Mouse (Mus musculus) C2C12 (cell line): ENCODE results near the gene Rfx2. TPM values are rescaled to one million over a fixed set of nuclear protein-coding genes. Genes with fewer than 3 reads are reported as not detected.

Experiments
- H3K27me3 ChIP-seq: one replicate; pipeline ENCODE4 v1.6.1; 2011; ENCODE audit not compliant: control insufficient read depth, insufficient read depth, insufficient read length
- H3K36me3 ChIP-seq: one replicate; pipeline ENCODE4 v1.6.1; 2011; ENCODE audit not compliant: control insufficient read depth, insufficient read depth
- H3K4me3 ChIP-seq: one replicate; pipeline ENCODE4 v1.5.1; 2011; ENCODE audit warnings: mild to moderate bottlenecking, control low read depth; ENCODE audit not compliant: poor library complexity, insufficient read depth, severe bottlenecking
- H3K79me2 ChIP-seq: one replicate; pipeline ENCODE4 v1.6.1; 2011; ENCODE audit not compliant: control insufficient read depth, insufficient read depth
- H3K79me3 ChIP-seq: one replicate; pipeline ENCODE4 v1.6.1; 2011; ENCODE audit warnings: low read depth, control low read depth
- H3ac ChIP-seq: one replicate; pipeline ENCODE3; 2011; ENCODE audit warnings: low read depth; ENCODE audit not compliant: control insufficient read depth, insufficient read length
- CEBPB ChIP-seq: IDR thresholded peaks from one replicate; pipeline ENCODE4 v1.6.1; 2011; ENCODE audit warnings: low read depth, mild to moderate bottlenecking, control low read depth, moderate library complexity
- CTCF ChIP-seq: IDR thresholded peaks from one replicate; pipeline ENCODE4 v1.5.1; 2011; ENCODE audit not compliant: control insufficient read depth, insufficient read depth, insufficient read length
- FOSL1 ChIP-seq: IDR thresholded peaks from one replicate; pipeline ENCODE4 v1.8.0; 2011; ENCODE audit warnings: mild to moderate bottlenecking, low read length; ENCODE audit not compliant: poor library complexity, insufficient read depth, severe bottlenecking
- MAX ChIP-seq: IDR thresholded peaks from one replicate; pipeline ENCODE4 v1.6.1; 2011; ENCODE audit warnings: mild to moderate bottlenecking, control low read depth
- MYOD1 ChIP-seq: IDR thresholded peaks from one replicate; pipeline ENCODE4 v1.6.1; 2011; ENCODE audit warnings: low read depth; ENCODE audit not compliant: control insufficient read depth, insufficient read length
- MYOG ChIP-seq: IDR thresholded peaks from one replicate; pipeline ENCODE4 v1.6.1; 2011; ENCODE audit not compliant: control insufficient read depth, insufficient read length; ENCODE audit errors: extremely low read depth
- USF1 ChIP-seq: IDR thresholded peaks from one replicate; pipeline ENCODE4 v1.6.1; 2011; ENCODE audit warnings: low read depth, mild to moderate bottlenecking, control low read depth, moderate library complexity
- polyA plus RNA-seq: library from polyadenylated mRNA; unstranded; fragments of >200 nt; fragmentation: generic; extraction: Trizol; gene quantifications from one replicate; pipeline ENCODE4 v1.2.1, GENCODE M21; 2012; ENCODE audit warnings: missing spikeins

The Rfx2 gene
- polyA plus RNA-seq, 1 experiment = 2.6 TPM

DNA sequence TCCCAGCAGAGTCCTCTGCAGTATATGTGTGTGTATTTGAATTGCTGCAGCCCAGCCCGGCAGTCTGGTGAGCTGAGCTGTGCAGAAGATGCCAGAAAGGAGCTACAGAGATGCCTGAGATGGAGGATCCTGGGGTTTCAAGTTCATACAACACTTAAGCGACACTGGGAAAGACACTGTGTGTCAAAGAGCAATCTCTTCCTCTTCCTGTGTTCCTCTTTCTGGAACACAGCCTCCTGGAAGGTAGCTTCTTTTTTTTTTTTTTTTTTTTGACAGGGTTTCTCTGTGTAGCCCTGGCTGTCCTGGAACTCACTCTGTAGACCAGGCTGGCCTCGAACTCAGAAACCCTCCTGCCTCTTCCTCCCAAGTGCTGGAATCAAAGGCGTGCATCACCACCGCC is 18.0 kb upstream of the Rfx2 start:
- Histone ChIP-seq H3K36me3 (no peaks in the 10 kb centered on the region), H3ac (no peak overlapping the region), H3K79me2 (no peaks in the 10 kb centered on the region), H3K27me3 (peaks cover 35% of the 10 kb centered on the region), H3K4me3 (no peak overlapping the region), H3K79me3 (no peaks in the 10 kb centered on the region)
- TF ChIP-seq CTCF (no peak), MYOG (no peak), FOSL1 (no peak), USF1 (no peak), MYOD1 (no peak), MAX (no peak), CEBPB (no peak)

DNA sequence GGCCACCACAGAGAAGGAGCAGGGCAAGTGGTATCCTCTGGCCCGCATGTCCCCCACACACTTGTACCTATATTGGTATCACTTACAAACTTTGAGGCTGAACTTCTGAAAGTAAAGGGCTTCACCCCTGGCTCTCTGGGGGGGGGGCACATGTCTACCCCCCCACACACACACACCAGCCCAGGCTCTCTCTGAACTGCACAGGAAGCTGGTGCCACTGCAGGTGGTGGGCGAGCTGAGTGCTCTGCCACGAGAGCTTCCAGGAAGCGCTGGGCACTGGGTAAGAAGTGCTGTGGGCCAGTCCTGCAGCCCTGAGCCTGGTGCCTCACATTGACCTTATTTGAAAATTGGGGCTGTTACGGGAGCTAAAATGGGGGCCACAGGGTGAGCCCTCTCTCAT is 12.9 kb upstream of the Rfx2 start:
- Histone ChIP-seq H3ac (no peak overlapping the region), H3K27me3 (peaks cover 47% of the 10 kb centered on the region), H3K79me3 (no peaks in the 10 kb centered on the region), H3K4me3 (no peak overlapping the region), H3K36me3 (no peaks in the 10 kb centered on the region), H3K79me2 (no peaks in the 10 kb centered on the region)
- no peak for TF ChIP-seq FOSL1
- TF ChIP-seq MAX = no peak
- TF ChIP-seq MYOD1 = no peak

DNA sequence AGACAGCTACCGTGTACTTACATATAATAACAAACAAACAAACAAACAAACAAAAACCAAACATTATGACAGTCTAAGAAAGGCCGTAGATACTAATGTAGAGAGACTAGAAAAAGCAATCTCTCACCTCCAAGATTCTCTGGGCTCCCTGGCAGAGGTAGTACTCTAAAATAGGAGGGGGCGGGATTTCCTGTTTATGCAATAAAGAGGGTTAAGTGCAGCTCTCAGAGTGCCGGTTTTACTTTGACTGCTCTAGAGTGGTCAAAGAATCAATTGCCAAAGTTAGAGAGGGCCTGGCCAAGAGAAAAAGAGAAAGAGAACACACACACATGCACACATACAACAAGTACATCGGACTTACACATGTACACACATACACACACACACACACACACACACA is 11.4 kb upstream of the Rfx2 start:
- H3K27me3 ChIP-seq = peaks cover 50% of the 10 kb centered on the region
- no peaks in the 10 kb centered on the region for H3K79me3 ChIP-seq
- H3K4me3 ChIP-seq = no peak overlapping the region
- TF ChIP-seq MYOD1 (no peak), FOSL1 (no peak), CTCF (no peak), MYOG (no peak), MAX (no peak), CEBPB (no peak), USF1 (no peak)
- no peaks in the 10 kb centered on the region for H3K79me2 ChIP-seq
- no peak overlapping the region for H3ac ChIP-seq
- H3K36me3 ChIP-seq = no peaks in the 10 kb centered on the region

DNA sequence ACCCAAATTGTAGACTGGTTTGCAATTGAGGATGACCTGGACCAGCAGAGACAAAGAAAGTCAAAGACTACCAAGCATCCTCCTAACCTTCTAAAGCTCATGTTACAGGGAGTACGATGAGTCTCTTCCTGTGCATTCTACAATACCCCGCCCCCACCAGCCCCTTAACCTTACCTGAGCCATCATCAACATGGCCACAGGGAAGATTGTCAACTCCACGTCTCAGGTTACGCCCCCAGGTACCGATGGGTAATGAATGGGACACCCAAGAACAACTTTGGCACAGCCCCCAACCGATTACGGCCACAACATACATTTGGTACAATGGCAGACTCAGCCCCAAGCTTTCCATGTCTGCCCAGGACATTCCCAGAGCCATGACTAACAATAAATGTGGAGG is 9.7 kb upstream of the Rfx2 start:
- Histone ChIP-seq H3K36me3 (no peaks in the 10 kb centered on the region), H3K79me2 (no peaks in the 10 kb centered on the region), H3ac (no peak overlapping the region), H3K27me3 (peaks cover 54% of the 10 kb centered on the region), H3K79me3 (no peaks in the 10 kb centered on the region), H3K4me3 (no peak overlapping the region)
- TF ChIP-seq MYOD1 = no peak
- no peak for TF ChIP-seq CTCF

DNA sequence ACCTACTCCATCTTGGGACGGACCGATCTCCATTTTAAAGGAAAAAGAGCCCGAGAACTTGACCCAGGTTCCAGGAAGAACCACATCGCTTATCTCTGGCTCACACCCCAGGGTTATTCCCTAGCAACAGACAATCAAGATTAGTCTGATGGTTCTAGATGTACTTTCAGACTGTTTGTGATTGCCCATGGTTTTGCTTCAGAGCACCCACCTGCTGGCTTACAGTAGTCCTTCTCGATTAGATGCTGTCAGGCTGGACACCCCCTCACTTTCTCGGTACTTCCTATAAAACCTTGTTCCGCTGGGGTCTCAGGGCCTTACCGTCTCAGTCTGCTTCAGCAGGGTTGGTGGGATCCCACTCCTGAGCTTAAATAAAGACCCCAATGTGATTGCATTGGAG is 5.5 kb upstream of the Rfx2 start:
- Histone ChIP-seq H3ac (no peak overlapping the region), H3K79me3 (no peaks in the 10 kb centered on the region), H3K27me3 (peaks cover 44% of the 10 kb centered on the region), H3K4me3 (no peak overlapping the region), H3K79me2 (no peaks in the 10 kb centered on the region), H3K36me3 (no peaks in the 10 kb centered on the region)
- TF ChIP-seq MYOG (no peak), CTCF (no peak), USF1 (no peak), MYOD1 (no peak), CEBPB (no peak), FOSL1 (no peak), MAX (no peak)

DNA sequence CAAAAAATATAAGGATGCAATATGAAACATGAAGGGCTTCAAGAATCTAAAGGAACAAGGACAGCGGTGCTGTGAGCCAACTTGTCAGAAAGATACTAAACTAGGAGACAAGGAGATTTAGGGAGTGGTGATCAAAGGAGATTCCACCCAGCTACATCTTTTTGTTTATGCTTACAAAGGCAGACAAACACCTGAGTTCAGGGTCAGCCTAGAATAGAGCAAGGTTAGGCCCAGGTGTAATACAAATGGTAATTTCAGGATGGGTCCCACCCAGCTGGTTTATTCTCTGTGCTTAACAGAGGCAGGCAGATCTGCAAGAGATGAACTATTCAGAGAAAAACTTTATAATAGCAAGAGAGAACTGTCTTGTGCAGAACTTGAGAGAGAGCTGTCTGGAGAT is 2.6 kb upstream of the Rfx2 start:
- TF ChIP-seq FOSL1 (no peak), MYOD1 (no peak)
- H3K79me2 ChIP-seq = no peaks in the 10 kb centered on the region
- no peaks in the 10 kb centered on the region for H3K36me3 ChIP-seq
- H3K27me3 ChIP-seq = peaks cover 29% of the 10 kb centered on the region
- no peaks in the 10 kb centered on the region for H3K79me3 ChIP-seq
- no peak overlapping the region for H3ac ChIP-seq
- no peak overlapping the region for H3K4me3 ChIP-seq

DNA sequence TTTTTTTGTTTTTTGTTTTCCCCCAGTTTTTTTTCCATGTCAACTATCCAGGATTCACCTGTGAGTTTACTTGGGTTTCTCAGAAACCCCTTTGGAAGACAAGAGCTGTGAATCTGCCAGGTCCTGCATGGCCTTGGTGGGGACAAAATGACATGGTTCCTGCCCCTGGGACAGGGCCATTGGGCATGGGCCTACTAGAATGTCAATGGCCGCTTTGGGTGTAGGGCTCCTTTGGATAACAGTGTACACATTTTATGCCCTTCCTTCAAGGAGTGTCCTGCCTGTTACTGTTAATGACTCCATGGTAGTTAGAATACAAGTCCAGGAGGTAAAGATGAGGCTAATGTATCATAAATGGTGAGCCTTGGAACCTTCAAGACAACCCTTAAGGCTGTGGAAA is 2.1 kb upstream of the Rfx2 start:
- H3K79me2 ChIP-seq = no peaks in the 10 kb centered on the region
- no peaks in the 10 kb centered on the region for H3K79me3 ChIP-seq
- no peak overlapping the region for H3ac ChIP-seq
- no peak for TF ChIP-seq MAX
- TF ChIP-seq CEBPB = no peak
- no peak for TF ChIP-seq MYOD1
- no peak for TF ChIP-seq CTCF
- no peak for TF ChIP-seq USF1
- H3K36me3 ChIP-seq = no peaks in the 10 kb centered on the region
- peaks cover 24% of the 10 kb centered on the region for H3K27me3 ChIP-seq
- H3K4me3 ChIP-seq = no peak overlapping the region
